Mouse (Mus musculus) midbrain, embryonic 10.5 days (tissue): Measurements from ENCODE around the gene Usp6nl. TPM values are rescaled to one million over a fixed set of nuclear protein-coding genes. Genes with fewer than 3 reads are reported as not detected.

Experiments
- DNase-seq: peaks from one replicate; pipeline ENCODE4 v3.0.0-alpha.2; 2017; ENCODE audit warnings: low spot score
- H3K27ac ChIP-seq: fragments of 300-500 bp; sonication (generic); replicated peaks from 2 replicates; pipeline ENCODE4 v1.5.1; 2016; ENCODE audit warnings: mild to moderate bottlenecking
- H3K27me3 ChIP-seq: fragments of 300-500 bp; sonication (generic); 2 replicates; pipeline ENCODE4 v1.6.1; 2016; ENCODE audit warnings: low read depth, mild to moderate bottlenecking; ENCODE audit not compliant: poor library complexity, severe bottlenecking
- H3K36me3 ChIP-seq: fragments of 300-500 bp; sonication (generic); 2 replicates; pipeline ENCODE4 v1.6.1; 2016; ENCODE audit warnings: mild to moderate bottlenecking, moderate library complexity
- H3K4me1 ChIP-seq: fragments of 300-500 bp; sonication (generic); 2 replicates; pipeline ENCODE4 v1.6.1; 2016
- H3K4me3 ChIP-seq: fragments of 300-500 bp; sonication (generic); 2 replicates; pipeline ENCODE4 v1.5.1; 2016; ENCODE audit warnings: mild to moderate bottlenecking, moderate library complexity
- H3K9me3 ChIP-seq: fragments of 300-500 bp; sonication (generic); replicated peaks from 2 replicates; pipeline ENCODE4 v1.6.1; 2016; ENCODE audit warnings: mild to moderate bottlenecking
- WGBS: fragments of 180-500 bp; shearing (Covaris S2); methylation state at CpG from one replicate; pipeline ENCODE4 v1.1.7; 2016; 5-methylcytosine and 5-hydroxymethylcytosine counted together
- polyA plus RNA-seq: library from polyadenylated mRNA; unstranded; fragments of >200 nt; fragmentation: Nextera tagmentation; extraction: Ambion mirVana; gene quantifications from 2 replicates; pipeline ENCODE4 v1.2.1, GENCODE M21; 2016

Usp6nl gene
- polyA plus RNA-seq, 1 experiment from 2014 or later = 11.0 TPM

- no peak overlapping the region for H3K4me3 ChIP-seq
- peaks cover 27% of the 10 kb centered on the region for H3K4me1 ChIP-seq
- 88% methylated on average over 1 of the region's 1 CpGs for whole genome bisulfite sequencing
- no peak for DNase-seq
- no peaks in the 10 kb centered on the region for H3K27me3 ChIP-seq
- no peak overlapping the region for H3K27ac ChIP-seq
- H3K36me3 ChIP-seq = peaks cover 33% of the 10 kb centered on the region
- no peaks in the 10 kb centered on the region for H3K9me3 ChIP-seq
These were observed 85.2 kb downstream of the Usp6nl start for GRCm38 (mm10) chr2:6407711-6408110.

- DNase-seq = no peak
- peaks cover 64% of the 10 kb centered on the region for H3K36me3 ChIP-seq
These were observed 90.2 kb downstream of the Usp6nl start for GRCm38 (mm10) chr2:6412645-6413044.

GRCm38 (mm10) chr2:6413723-6414122 lies 91.3 kb downstream of the Usp6nl start:
- DNase-seq = no peak
- Histone ChIP-seq H3K27ac (no peak overlapping the region), H3K4me3 (no peak overlapping the region), H3K36me3 (peaks cover 70% of the 10 kb centered on the region), H3K27me3 (no peaks in the 10 kb centered on the region), H3K4me1 (no peaks in the 10 kb centered on the region), H3K9me3 (no peaks in the 10 kb centered on the region)
- 92% methylated on average over 2 of the region's 2 CpGs for WGBS

More at GRCm38 (mm10) chr2:6412645-6413044, 90.2 kb downstream of the Usp6nl start:
- no peaks in the 10 kb centered on the region for H3K9me3 ChIP-seq
- 79% methylated on average over 1 of the region's 1 CpGs for WGBS
- no peak overlapping the region for H3K27ac ChIP-seq
- H3K4me1 ChIP-seq = no peaks in the 10 kb centered on the region
- no peak overlapping the region for H3K4me3 ChIP-seq
- no peaks in the 10 kb centered on the region for H3K27me3 ChIP-seq

GRCm38 (mm10) chr2:6414400-6414799 lies 91.9 kb downstream of the Usp6nl start:
- Histone ChIP-seq H3K27me3 (no peaks in the 10 kb centered on the region), H3K9me3 (no peaks in the 10 kb centered on the region), H3K4me3 (no peak overlapping the region), H3K36me3 (peaks cover 68% of the 10 kb centered on the region), H3K4me1 (no peaks in the 10 kb centered on the region), H3K27ac (no peak overlapping the region)
- no peak for DNase-seq
- WGBS = 93% methylated on average over 5 of the region's 5 CpGs

GRCm38 (mm10) chr2:6417158-6417557 lies 94.7 kb downstream of the Usp6nl start:
- Histone ChIP-seq H3K4me3 (no peak overlapping the region), H3K4me1 (no peaks in the 10 kb centered on the region), H3K27me3 (no peaks in the 10 kb centered on the region), H3K36me3 (peaks cover 66% of the 10 kb centered on the region), H3K27ac (no peak overlapping the region), H3K9me3 (no peaks in the 10 kb centered on the region)
- no peak for DNase-seq
- WGBS = 96% methylated on average over 11 of the region's 11 CpGs

- H3K4me1 ChIP-seq = no peaks in the 10 kb centered on the region
- no peaks in the 10 kb centered on the region for H3K9me3 ChIP-seq
- no peak overlapping the region for H3K4me3 ChIP-seq
- no peak for DNase-seq
- 92% methylated on average over 24 of the region's 24 CpGs for WGBS
- H3K27ac ChIP-seq = no peak overlapping the region; the same call in 1 of the 2 replicates
- no peaks in the 10 kb centered on the region for H3K27me3 ChIP-seq
- peaks cover 85% of the 10 kb centered on the region for H3K36me3 ChIP-seq
These were observed 101.4 kb downstream of the Usp6nl start for GRCm38 (mm10) chr2:6423661-6424550.

GRCm38 (mm10) chr2:6424851-6425250 lies 102.4 kb downstream of the Usp6nl start:
- 93% methylated on average over 5 of the region's 5 CpGs for WGBS
- no peak for DNase-seq
- Histone ChIP-seq H3K36me3 (peaks cover 87% of the 10 kb centered on the region), H3K27me3 (no peaks in the 10 kb centered on the region), H3K4me3 (no peak overlapping the region), H3K27ac (no peak overlapping the region), H3K9me3 (no peaks in the 10 kb centered on the region), H3K4me1 (no peaks in the 10 kb centered on the region)

GRCm38 (mm10) chr2:6436085-6436950 lies 113.9 kb downstream of the Usp6nl start:
- Histone ChIP-seq H3K4me1 (no peaks in the 10 kb centered on the region), H3K4me3 (no peak overlapping the region), H3K27ac (no peak overlapping the region), H3K9me3 (no peaks in the 10 kb centered on the region), H3K36me3 (peaks cover 82% of the 10 kb centered on the region), H3K27me3 (no peaks in the 10 kb centered on the region)
- peak; percentile 41 for DNase-seq
- WGBS = 89% methylated on average over 16 of the region's 16 CpGs

GRCm38 (mm10) chr2:6441688-6442087 lies 119.2 kb downstream of the Usp6nl start:
- Histone ChIP-seq H3K4me3 (no peak overlapping the region), H3K27ac (no peak overlapping the region), H3K9me3 (no peaks in the 10 kb centered on the region), H3K27me3 (no peaks in the 10 kb centered on the region), H3K36me3 (peaks cover 62% of the 10 kb centered on the region), H3K4me1 (no peaks in the 10 kb centered on the region)
- WGBS = 94% methylated on average over 9 of the region's 9 CpGs
- DNase-seq = no peak

- peaks cover 61% of the 10 kb centered on the region for H3K36me3 ChIP-seq
- 86% methylated on average over 10 of the region's 10 CpGs for WGBS
These were observed 119.8 kb downstream of the Usp6nl start for GRCm38 (mm10) chr2:6442302-6442701.

GRCm38 (mm10) chr2:6444015-6444414 lies 121.5 kb downstream of the Usp6nl start:
- Histone ChIP-seq H3K9me3 (no peaks in the 10 kb centered on the region), H3K27me3 (no peaks in the 10 kb centered on the region), H3K4me1 (no peaks in the 10 kb centered on the region), H3K36me3 (peaks cover 48% of the 10 kb centered on the region), H3K27ac (no peak overlapping the region), H3K4me3 (no peak overlapping the region)
- 93% methylated on average over 4 of the region's 4 CpGs for WGBS
- DNase-seq = no peak

More at GRCm38 (mm10) chr2:6442302-6442701, 119.8 kb downstream of the Usp6nl start:
- Histone ChIP-seq H3K27ac (no peak overlapping the region), H3K4me3 (no peak overlapping the region), H3K4me1 (no peaks in the 10 kb centered on the region), H3K27me3 (no peaks in the 10 kb centered on the region), H3K9me3 (no peaks in the 10 kb centered on the region)
- no peak for DNase-seq

GRCm38 (mm10) chr2:6444723-6445169 lies 122.3 kb downstream of the Usp6nl start:
- Histone ChIP-seq H3K36me3 (peaks cover 45% of the 10 kb centered on the region), H3K4me1 (no peaks in the 10 kb centered on the region), H3K9me3 (no peaks in the 10 kb centered on the region), H3K27me3 (no peaks in the 10 kb centered on the region), H3K27ac (no peak overlapping the region), H3K4me3 (no peak overlapping the region)
- WGBS = 90% methylated on average over 4 of the region's 4 CpGs
- no peak for DNase-seq
